Mouse (Mus musculus) midbrain, embryonic 15.5 days (tissue): ENCODE measurements around the gene Bcdin3d. TPM values are rescaled to one million over a fixed set of nuclear protein-coding genes. Genes with fewer than 3 reads are reported as not detected.
A peak's percentile ranks its signal among the peaks of the same experiment; 100 is the strongest.

Experiments
- ATAC-seq: fragments of 200-750 bp; cut with Nextera tagmentation; replicated peaks from 2 replicates; pipeline ENCODE4 v1.8.0; 2017; ENCODE audit warnings: moderate TSS enrichment
- H3K27ac ChIP-seq: fragments of 300-500 bp; sonication (generic); 2 replicates; pipeline ENCODE4 v1.5.1; 2015; ENCODE audit warnings: mild to moderate bottlenecking, inconsistent platforms
- H3K27me3 ChIP-seq: fragments of 300-500 bp; sonication (generic); replicated peaks from 2 replicates; pipeline ENCODE4 v1.6.1; 2015; ENCODE audit warnings: inconsistent platforms
- H3K36me3 ChIP-seq: fragments of 300-500 bp; sonication (generic); replicated peaks from 2 replicates; pipeline ENCODE4 v1.6.1; 2015; ENCODE audit warnings: inconsistent platforms
- H3K4me1 ChIP-seq: fragments of 300-500 bp; sonication (generic); 2 replicates; pipeline ENCODE4 v1.6.1; 2015; ENCODE audit warnings: inconsistent platforms
- H3K4me2 ChIP-seq: fragments of 300-500 bp; sonication (generic); 2 replicates; pipeline ENCODE4 v1.6.1; 2015; ENCODE audit warnings: inconsistent platforms, mild to moderate bottlenecking, moderate library complexity
- H3K4me3 ChIP-seq: fragments of 300-500 bp; sonication (generic); 2 replicates; pipeline ENCODE4 v1.5.1; 2015; ENCODE audit warnings: mild to moderate bottlenecking, inconsistent platforms
- H3K9ac ChIP-seq: fragments of 300-500 bp; sonication (generic); 2 replicates; pipeline ENCODE4 v1.6.1; 2015; ENCODE audit warnings: mild to moderate bottlenecking, inconsistent platforms
- H3K9me3 ChIP-seq: fragments of 300-500 bp; sonication (generic); 2 replicates; pipeline ENCODE4 v1.6.1; 2016; ENCODE audit warnings: inconsistent platforms
- WGBS: fragments of 180-500 bp; shearing (Covaris S2); methylation state at CpG from one replicate; pipeline ENCODE4 v1.1.7; 2015; ENCODE audit warnings: mixed read lengths; 5-methylcytosine and 5-hydroxymethylcytosine counted together
- polyA plus RNA-seq: library from polyadenylated mRNA; unstranded; fragments of >200 nt; fragmentation: Nextera tagmentation; extraction: Ambion mirVana; gene quantifications from 2 replicates; pipeline ENCODE4 v1.2.1, GENCODE M21; 2015

The Bcdin3d gene
- polyA plus RNA-seq, 1 experiment from 2014 or later: 23.0 TPM

DNA sequence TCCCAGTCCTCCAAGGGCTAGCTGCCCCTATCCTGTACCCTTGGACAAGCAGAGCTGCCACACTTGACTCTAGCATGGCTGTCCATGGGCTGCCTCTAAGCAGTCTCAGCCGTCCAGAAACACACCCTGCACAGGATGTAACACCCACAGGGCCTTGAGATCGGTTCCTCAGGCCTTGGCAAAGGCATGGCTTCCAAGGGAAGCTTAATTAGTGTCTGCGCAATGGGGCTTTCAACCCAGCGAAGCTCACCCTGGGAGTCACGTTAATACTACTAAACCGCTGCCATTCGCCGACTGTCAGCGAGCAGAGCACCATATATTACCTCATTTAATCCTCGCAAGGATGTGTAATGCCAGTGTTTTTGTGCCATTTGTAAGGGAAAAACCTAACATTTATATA, 43.5 kb downstream of the Bcdin3d start:
- 87% methylated on average over 10 of the region's 10 CpGs for WGBS
- Histone ChIP-seq H3K27me3 (no peaks in the 10 kb centered on the region), H3K9me3 (no peaks in the 10 kb centered on the region), H3K4me1 (peaks cover 10% of the 10 kb centered on the region; the same call in 1 of the 2 replicates), H3K4me3 (no peak overlapping the region), H3K27ac (no peak overlapping the region), H3K4me2 (no peak overlapping the region), H3K36me3 (peaks cover 24% of the 10 kb centered on the region), H3K9ac (no peak overlapping the region)
- no peak for ATAC-seq

DNA sequence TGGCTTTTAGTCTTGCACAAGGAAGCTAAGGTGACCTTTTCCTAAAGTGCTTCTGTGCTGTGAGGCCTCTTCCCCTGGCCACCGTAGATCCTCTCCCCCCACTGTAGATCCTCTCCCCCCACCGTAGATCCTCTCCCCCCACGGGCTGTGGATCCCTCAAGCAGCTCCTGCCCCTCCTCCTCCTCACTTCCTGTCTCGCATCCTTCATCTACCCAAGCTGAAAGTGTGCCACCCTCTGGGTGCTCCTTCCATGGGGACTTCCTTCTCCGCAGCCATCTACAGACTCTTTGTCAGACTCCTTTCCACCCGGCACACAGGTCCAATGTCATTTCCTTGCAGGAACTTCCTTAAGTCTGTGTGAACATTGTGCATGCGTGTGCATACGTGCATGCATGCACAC, 44.1 kb downstream of the Bcdin3d start:
- peaks cover 24% of the 10 kb centered on the region for H3K36me3 ChIP-seq
- H3K4me1 ChIP-seq: peaks cover 10% of the 10 kb centered on the region; the same call in 1 of the 2 replicates
- no peaks in the 10 kb centered on the region for H3K9me3 ChIP-seq
- no peak overlapping the region for H3K4me2 ChIP-seq
- no peaks in the 10 kb centered on the region for H3K27me3 ChIP-seq
- 87% methylated on average over 8 of the region's 8 CpGs for WGBS
- no peak overlapping the region for H3K27ac ChIP-seq
- no peak for ATAC-seq
- H3K4me3 ChIP-seq: no peak overlapping the region
- no peak overlapping the region for H3K9ac ChIP-seq

DNA sequence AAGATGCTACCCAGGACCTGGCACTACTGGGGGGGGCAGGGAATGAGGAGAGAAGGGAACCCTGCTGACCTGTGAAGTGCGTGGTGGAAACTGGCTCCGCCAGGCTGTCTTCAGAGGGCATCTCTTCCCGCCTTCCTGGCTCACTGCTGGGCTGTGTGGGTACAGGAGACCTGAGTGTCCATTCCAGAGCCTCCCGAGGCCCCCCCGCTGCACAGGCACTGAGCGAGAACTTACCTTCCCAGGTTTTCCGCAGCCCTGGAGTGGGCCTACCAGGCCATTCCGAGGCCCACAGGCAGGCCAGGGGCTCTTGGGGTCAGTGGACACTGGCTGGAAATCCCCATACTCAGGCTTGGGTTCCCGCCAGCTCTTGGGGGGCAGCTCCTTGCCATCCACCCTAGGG, 50.6 kb downstream of the Bcdin3d start:
- Histone ChIP-seq H3K36me3 (peaks cover 25% of the 10 kb centered on the region), H3K9ac (no peak overlapping the region), H3K9me3 (no peaks in the 10 kb centered on the region), H3K27ac (no peak overlapping the region), H3K27me3 (no peaks in the 10 kb centered on the region), H3K4me3 (no peak overlapping the region), H3K4me1 (peaks cover 9% of the 10 kb centered on the region), H3K4me2 (no peak overlapping the region)
- WGBS: 95% methylated on average over 9 of the region's 9 CpGs
- ATAC-seq: no peak

DNA sequence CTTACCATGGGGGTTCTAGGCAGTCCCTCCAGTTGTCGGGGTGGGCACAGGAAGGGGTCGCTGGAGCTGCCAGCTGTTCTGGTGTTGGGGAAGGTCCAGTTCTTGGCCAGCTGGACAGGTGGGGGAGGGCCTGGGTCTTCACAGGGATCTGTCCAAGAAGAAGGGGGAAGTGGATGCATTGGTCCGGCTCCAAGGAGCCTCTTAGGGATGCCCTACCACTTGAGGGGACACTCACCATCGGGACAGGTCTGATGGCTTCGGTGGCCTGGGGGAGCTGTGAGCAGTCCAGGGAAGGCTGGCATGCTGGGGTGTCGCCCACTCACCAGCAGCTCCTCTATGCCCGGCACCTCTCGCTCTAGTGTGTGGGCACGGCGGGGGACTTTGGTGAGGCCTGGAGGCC, 51.4 kb downstream of the Bcdin3d start:
- Histone ChIP-seq H3K27ac (no peak overlapping the region), H3K9me3 (no peaks in the 10 kb centered on the region), H3K4me1 (peaks cover 9% of the 10 kb centered on the region), H3K9ac (no peak overlapping the region), H3K4me3 (no peak overlapping the region), H3K36me3 (peaks cover 20% of the 10 kb centered on the region), H3K4me2 (no peak overlapping the region), H3K27me3 (no peaks in the 10 kb centered on the region)
- ATAC-seq: no peak
- WGBS: 94% methylated on average over 10 of the region's 10 CpGs

DNA sequence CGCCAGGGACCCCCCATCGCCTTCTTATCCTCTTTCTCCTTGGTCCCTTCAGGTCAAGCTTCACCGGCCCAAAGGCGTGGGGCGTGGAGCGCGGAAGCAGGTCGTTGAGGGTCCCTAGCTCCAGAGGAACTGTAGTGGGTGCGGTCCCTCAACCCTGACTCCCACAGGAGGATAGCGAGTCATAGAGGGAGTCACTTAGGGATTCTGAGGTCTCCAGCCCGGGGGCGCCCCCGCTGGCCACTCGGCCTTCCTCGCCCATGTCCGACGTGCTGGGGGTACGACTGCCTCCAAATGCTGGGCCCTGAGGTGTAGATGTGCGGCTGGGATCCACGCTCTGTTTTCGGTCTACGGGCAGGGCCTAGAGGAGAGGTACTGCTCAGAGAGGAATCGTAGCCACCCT, 52.0 kb downstream of the Bcdin3d start:
- 92% methylated on average over 23 of the region's 23 CpGs for whole genome bisulfite sequencing
- ATAC-seq: no peak
- H3K4me2 ChIP-seq: no peak overlapping the region
- peaks cover 9% of the 10 kb centered on the region for H3K4me1 ChIP-seq
- peaks cover 17% of the 10 kb centered on the region; the same call in 1 of the 2 replicates for H3K36me3 ChIP-seq
- H3K4me3 ChIP-seq: no peak overlapping the region
- no peaks in the 10 kb centered on the region for H3K9me3 ChIP-seq
- H3K27ac ChIP-seq: no peak overlapping the region
- H3K27me3 ChIP-seq: no peaks in the 10 kb centered on the region
- H3K9ac ChIP-seq: no peak overlapping the region

DNA sequence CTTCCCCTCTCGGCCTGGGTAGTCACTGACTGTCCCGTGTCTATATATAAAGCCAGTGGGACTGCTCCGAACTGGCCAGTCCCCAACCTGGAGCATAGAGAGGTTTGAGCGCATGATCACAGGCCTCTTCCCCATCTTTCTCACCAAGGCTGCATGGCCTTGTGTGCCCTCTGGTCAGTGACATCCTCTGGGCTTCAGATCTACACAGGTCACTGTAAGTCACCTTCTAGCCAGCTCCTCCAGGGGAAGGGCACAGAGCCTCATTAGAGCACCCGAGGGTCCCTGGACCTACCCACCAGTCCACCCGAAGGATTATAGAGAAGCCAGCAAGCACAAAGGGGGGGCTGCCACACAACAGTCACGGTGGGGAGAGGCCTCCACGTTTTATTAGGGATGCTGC, 52.9 kb downstream of the Bcdin3d start:
- Histone ChIP-seq H3K36me3 (0 out of 2 replicates have a peak, but pooled peaks cover 10% of the 10 kb centered on the region), H3K27me3 (no peaks in the 10 kb centered on the region), H3K9me3 (no peaks in the 10 kb centered on the region), H3K4me1 (peaks cover 13% of the 10 kb centered on the region), H3K27ac (peak overlapping the region; percentile 4; the same call in 1 of the 2 replicates), H3K4me2 (no peak overlapping the region), H3K9ac (no peak overlapping the region), H3K4me3 (no peak overlapping the region)
- ATAC-seq: no peak
- 82% methylated on average over 8 of the region's 8 CpGs for WGBS

DNA sequence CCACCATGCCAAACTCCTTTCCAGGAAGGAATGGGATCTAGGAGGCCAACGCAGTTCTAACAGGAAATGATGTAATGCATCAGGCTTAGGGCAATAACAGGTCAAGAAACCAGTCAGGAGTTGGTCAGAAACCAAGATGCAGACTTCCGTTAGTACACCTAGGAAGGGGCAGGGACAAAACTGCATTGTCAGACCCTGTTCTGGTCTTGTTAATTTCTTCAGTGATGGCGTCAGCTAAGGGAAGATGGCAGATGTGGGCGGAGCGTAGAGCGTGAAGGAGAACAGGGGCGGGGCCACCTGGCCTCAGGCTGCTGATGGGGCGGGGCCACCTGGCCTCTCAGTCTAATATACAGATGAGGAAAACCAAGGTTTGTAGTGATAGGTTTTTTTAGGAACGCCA, 53.4 kb downstream of the Bcdin3d start:
- H3K4me3 ChIP-seq: no peak overlapping the region
- peaks cover 16% of the 10 kb centered on the region for H3K4me1 ChIP-seq
- H3K4me2 ChIP-seq: no peak overlapping the region
- no peaks in the 10 kb centered on the region for H3K9me3 ChIP-seq
- ATAC-seq: no peak
- WGBS: 82% methylated on average over 9 of the region's 9 CpGs
- no peak overlapping the region for H3K9ac ChIP-seq
- H3K36me3 ChIP-seq: 0 out of 2 replicates have a peak, but pooled peaks cover 5% of the 10 kb centered on the region
- H3K27ac ChIP-seq: peak overlapping the region; percentile 68; the same call in 1 of the 2 replicates
- H3K27me3 ChIP-seq: no peaks in the 10 kb centered on the region

DNA sequence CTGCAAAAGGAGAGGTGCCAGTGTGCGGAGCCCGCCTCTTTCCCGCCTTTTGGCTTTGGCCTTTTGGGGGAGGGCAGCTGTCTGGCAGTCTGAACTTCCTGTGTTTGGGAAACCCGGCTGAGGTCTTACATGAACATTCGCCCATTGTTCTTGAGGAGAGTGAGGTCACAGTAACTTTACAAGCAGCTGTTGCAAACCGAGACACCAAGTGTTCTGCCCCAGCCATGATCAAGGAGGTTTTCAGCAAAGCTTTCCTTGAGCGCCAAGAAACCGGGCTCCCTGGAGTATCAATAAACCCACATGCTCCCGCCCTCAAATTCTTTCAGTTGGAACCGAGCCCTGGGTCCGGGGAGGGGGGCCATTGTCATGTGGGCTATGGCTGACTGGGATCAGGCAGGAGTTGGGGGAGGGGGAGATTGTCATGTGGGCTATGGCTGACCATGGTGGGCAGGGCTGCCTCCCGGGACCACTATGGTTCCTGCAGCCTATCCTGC, 54.0 kb downstream of the Bcdin3d start:
- peak; percentile 48; the same call in 1 of the 2 replicates for ATAC-seq
- H3K36me3 ChIP-seq: 0 out of 2 replicates have a peak, but pooled peaks cover 5% of the 10 kb centered on the region
- H3K4me2 ChIP-seq: peak overlapping the region; percentile 32
- 3% methylated on average over 12 of the region's 12 CpGs for WGBS
- no peaks in the 10 kb centered on the region for H3K9me3 ChIP-seq
- H3K27ac ChIP-seq: peak overlapping the region; percentile 68
- no peak overlapping the region for H3K9ac ChIP-seq
- H3K4me3 ChIP-seq: no peak overlapping the region
- no peaks in the 10 kb centered on the region for H3K27me3 ChIP-seq
- peaks cover 16% of the 10 kb centered on the region for H3K4me1 ChIP-seq

DNA sequence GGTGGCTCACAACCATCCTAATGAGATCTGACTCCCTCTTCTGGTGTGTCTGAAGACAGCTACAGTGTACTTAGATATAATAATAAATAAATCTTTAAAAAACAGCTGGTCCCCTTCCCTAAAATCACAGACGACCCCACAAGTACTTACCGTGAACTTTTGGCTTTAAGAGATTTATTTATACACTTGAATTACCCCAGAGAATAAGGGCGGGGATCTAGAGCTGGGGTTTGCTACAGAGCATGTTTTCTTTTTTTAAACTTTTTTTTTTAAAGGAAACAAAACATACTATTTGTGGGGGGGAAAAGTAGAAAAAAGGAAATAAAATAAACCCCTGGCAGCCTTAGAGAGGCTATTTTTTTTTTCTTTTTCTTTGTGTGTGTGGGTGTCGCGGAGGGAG, 54.4 kb downstream of the Bcdin3d start:
- H3K4me2 ChIP-seq: peak overlapping the region; percentile 32

More for the DNA sequence above, 54.4 kb downstream of the Bcdin3d start:
- H3K27me3 ChIP-seq: no peaks in the 10 kb centered on the region
- no peak for ATAC-seq
- H3K4me1 ChIP-seq: peaks cover 16% of the 10 kb centered on the region
- H3K4me3 ChIP-seq: no peak overlapping the region
- 0 out of 2 replicates have a peak, but pooled peaks cover 5% of the 10 kb centered on the region for H3K36me3 ChIP-seq
- 17% methylated on average over 5 of the region's 5 CpGs for WGBS
- H3K9ac ChIP-seq: no peak overlapping the region
- no peaks in the 10 kb centered on the region for H3K9me3 ChIP-seq
- peak overlapping the region; percentile 68; the same call in 1 of the 2 replicates for H3K27ac ChIP-seq

Other genes with a start within 250 kb of the Bcdin3d start
- 0.25 and 0.40 TPM in 2 replicates for gene Kcnh3, start 249.9 kb downstream of the Bcdin3d start, polyA plus RNA-seq
- 213 and 225 TPM in 2 replicates for gene Mcrs1, start 222.8 kb downstream of the Bcdin3d start, polyA plus RNA-seq
- 129 and 132 TPM in 2 replicates for gene Prpf40b, start 179.6 kb downstream of the Bcdin3d start, polyA plus RNA-seq
- gene Fam186b, start 178.8 kb downstream of the Bcdin3d start, polyA plus RNA-seq: 0.62 and 0.75 TPM in 2 replicates
- gene Fmnl3, start 104.2 kb downstream of the Bcdin3d start, polyA plus RNA-seq: 9.1 and 10.0 TPM in 2 replicates
- 276 and 282 TPM in 2 replicates for gene Tmbim6, start 81.8 kb downstream of the Bcdin3d start, polyA plus RNA-seq
- 13.4 and 15.6 TPM in 2 replicates for gene Nckap5l, start 17.0 kb downstream of the Bcdin3d start, polyA plus RNA-seq
- 41.0 and 45.9 TPM in 2 replicates for gene Faim2, start 53.4 kb upstream of the Bcdin3d start, polyA plus RNA-seq
- not detected in 2 replicates for gene Aqp2, start 104.3 kb upstream of the Bcdin3d start, polyA plus RNA-seq
- gene Aqp5, start 116.1 kb upstream of the Bcdin3d start, polyA plus RNA-seq: 1.3 and 1.4 TPM in 2 replicates
- gene Aqp6, start 126.7 kb upstream of the Bcdin3d start, polyA plus RNA-seq: 0.41 and 0.49 TPM in 2 replicates
- 49.0 and 56.9 TPM in 2 replicates for gene Racgap1, start 176.9 kb upstream of the Bcdin3d start, polyA plus RNA-seq
- 64.0 and 65.9 TPM in 2 replicates for gene Asic1, start 195.6 kb upstream of the Bcdin3d start, polyA plus RNA-seq
- 114 and 119 TPM in 2 replicates for gene Smarcd1, start 227.4 kb upstream of the Bcdin3d start, polyA plus RNA-seq
- not detected in 2 replicates for gene Gm17349, start 230.8 kb upstream of the Bcdin3d start, polyA plus RNA-seq
- 1.5 and 1.8 TPM in 2 replicates for gene Gpd1, start 242.8 kb upstream of the Bcdin3d start, polyA plus RNA-seq